Mouse (Mus musculus): ENCODE measurements around the gene Gdf15. TPM values are rescaled to one million over a fixed set of nuclear protein-coding genes. Genes with fewer than 3 reads are reported as not detected.

The Gdf15 gene
- total and polyA plus RNA-seq, 2 experiments from 2014 or later = 0.15 to 1.7 TPM

DNA sequence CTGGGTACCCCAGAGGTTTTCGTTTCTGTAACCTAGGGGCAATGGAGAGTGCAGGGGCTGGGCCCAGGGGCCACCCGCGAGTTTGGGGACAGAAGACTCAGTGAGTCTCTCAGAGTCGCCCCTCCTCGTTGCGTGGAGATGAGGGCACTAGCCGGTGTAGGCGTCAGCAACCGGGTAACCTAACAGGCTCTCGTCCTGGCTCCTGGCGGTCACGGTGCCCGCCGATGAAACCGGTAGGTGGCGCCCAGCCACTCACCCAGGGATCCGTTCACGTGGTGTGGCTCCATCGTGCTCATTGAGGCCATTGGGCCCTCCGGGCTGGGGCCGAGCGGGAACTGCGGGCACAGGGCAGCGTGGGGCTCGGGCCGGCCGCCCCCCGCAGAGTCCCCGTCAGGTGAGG lies 34.0 kb downstream of the Gdf15 start:
- Histone ChIP-seq H3K9me3 (replicated peaks; ENCODE audit: control insufficient read depth, low read length) (no peaks in the 10 kb centered on the region), H3K27ac (ENCODE audit: low read depth) (no peak overlapping the region; the same call in 1 of the 2 replicates), H3K4me1 (ENCODE audit: control insufficient read depth, insufficient read depth) (peaks cover 24% of the 10 kb centered on the region), H3K27me3 (ENCODE audit: control insufficient read depth, insufficient read depth, low read length) (no peaks in the 10 kb centered on the region), H3K9ac (replicated peaks; ENCODE audit: low read depth, low read length) (peak overlapping the region; percentile 50), H3K36me3 (replicated peaks; ENCODE audit: control insufficient read depth, insufficient read depth, low read length) (0 out of 2 replicates have a peak, but pooled peaks cover 5% of the 10 kb centered on the region), H3K4me2 (ENCODE audit: low read depth, low read length) (peak overlapping the region; percentile 79), H3K4me3 (ENCODE audit: low read depth, low read length) (peak overlapping the region; percentile 51)
- DNase-seq (ENCODE audit: low spot score) (peak; percentile 65), ATAC-seq (ENCODE audit: insufficient read depth, low read depth) (peak; percentile 34)
- no peak for TF ChIP-seq EP300 (IDR thresholded peaks at IDR 0.05; ENCODE audit: low read depth)
- peak; percentile 74 for TF ChIP-seq CTCF (IDR thresholded peaks at IDR 0.05; ENCODE audit: low read depth)
- WGBS = 10% methylated on average over 29 of the region's 29 CpGs

- DNase-seq (ENCODE audit: low spot score) = no peak
- Histone ChIP-seq H3K9ac (replicated peaks; ENCODE audit: low read depth, low read length) (peak overlapping the region; percentile 50), H3K27me3 (ENCODE audit: control insufficient read depth, insufficient read depth, low read length) (no peaks in the 10 kb centered on the region), H3K9me3 (replicated peaks; ENCODE audit: control insufficient read depth, low read length) (no peaks in the 10 kb centered on the region), H3K4me3 (ENCODE audit: low read depth, low read length) (peak overlapping the region; percentile 51), H3K4me1 (ENCODE audit: control insufficient read depth, insufficient read depth) (peaks cover 24% of the 10 kb centered on the region), H3K36me3 (replicated peaks; ENCODE audit: control insufficient read depth, insufficient read depth, low read length) (0 out of 2 replicates have a peak, but pooled peaks cover 2% of the 10 kb centered on the region), H3K4me2 (ENCODE audit: low read depth, low read length) (peak overlapping the region; percentile 79), H3K27ac (ENCODE audit: low read depth) (no peak overlapping the region; the same call in 1 of the 2 replicates)
- WGBS = 26% methylated on average over 62 of the region's 68 CpGs
- no peak for ATAC-seq (ENCODE audit: insufficient read depth, low read depth)
- TF ChIP-seq CTCF (IDR thresholded peaks at IDR 0.05; ENCODE audit: low read depth) (no peak), EP300 (IDR thresholded peaks at IDR 0.05; ENCODE audit: low read depth) (no peak)
Measured at GRCm38 (mm10) chr8:70597417-70598272, 34.6 kb downstream of the Gdf15 start.

DNA sequence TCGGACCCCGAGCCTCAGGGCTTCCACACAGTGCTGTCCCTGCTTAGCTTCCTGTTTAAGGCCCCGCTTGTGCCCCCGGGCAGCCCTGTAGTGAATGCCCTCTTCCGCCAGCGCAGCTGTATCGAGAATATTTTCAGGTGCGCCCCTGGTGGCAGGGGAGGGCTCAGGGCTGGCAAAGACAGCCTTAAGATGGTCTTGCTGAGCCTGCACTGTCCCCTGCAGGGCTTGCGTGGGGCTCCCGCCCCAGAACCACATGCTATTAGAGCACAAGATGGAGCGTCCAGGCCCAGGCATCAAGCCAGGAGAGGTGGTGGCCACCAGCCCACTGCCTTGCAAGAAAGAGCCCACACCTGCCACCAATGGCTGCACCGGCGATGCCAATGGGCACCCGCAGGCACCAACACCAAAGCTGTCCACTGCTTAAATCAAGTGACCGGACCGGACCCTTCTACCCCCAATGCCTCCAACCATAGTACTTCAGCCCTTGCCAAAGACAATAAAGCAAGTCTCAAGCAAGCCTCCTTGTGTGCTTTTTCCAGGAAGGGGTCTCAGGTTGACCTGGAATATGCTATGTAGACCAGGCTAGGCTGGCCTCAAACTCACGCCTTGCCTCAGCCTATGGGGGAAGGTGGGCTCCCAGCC lies 35.4 kb downstream of the Gdf15 start:
- no peak for DNase-seq (ENCODE audit: low spot score)
- Histone ChIP-seq H3K9me3 (replicated peaks; ENCODE audit: control insufficient read depth, low read length) (no peaks in the 10 kb centered on the region), H3K4me1 (ENCODE audit: control insufficient read depth, insufficient read depth) (peaks cover 24% of the 10 kb centered on the region), H3K27ac (ENCODE audit: low read depth) (no peak overlapping the region), H3K36me3 (replicated peaks; ENCODE audit: control insufficient read depth, insufficient read depth, low read length) (peaks cover 5% of the 10 kb centered on the region), H3K27me3 (ENCODE audit: control insufficient read depth, insufficient read depth, low read length) (no peaks in the 10 kb centered on the region), H3K4me3 (ENCODE audit: low read depth, low read length) (no peak overlapping the region), H3K4me2 (ENCODE audit: low read depth, low read length) (no peak overlapping the region; the same call in 1 of the 2 replicates), H3K9ac (replicated peaks; ENCODE audit: low read depth, low read length) (no peak overlapping the region)
- 91% methylated on average over 17 of the region's 17 CpGs for WGBS
- TF ChIP-seq CTCF (IDR thresholded peaks at IDR 0.05; ENCODE audit: low read depth) = peak; percentile 22; the same call in 1 of the 2 replicates
- TF ChIP-seq EP300 (IDR thresholded peaks at IDR 0.05; ENCODE audit: low read depth) = no peak
- no peak for ATAC-seq (ENCODE audit: insufficient read depth, low read depth)

DNA sequence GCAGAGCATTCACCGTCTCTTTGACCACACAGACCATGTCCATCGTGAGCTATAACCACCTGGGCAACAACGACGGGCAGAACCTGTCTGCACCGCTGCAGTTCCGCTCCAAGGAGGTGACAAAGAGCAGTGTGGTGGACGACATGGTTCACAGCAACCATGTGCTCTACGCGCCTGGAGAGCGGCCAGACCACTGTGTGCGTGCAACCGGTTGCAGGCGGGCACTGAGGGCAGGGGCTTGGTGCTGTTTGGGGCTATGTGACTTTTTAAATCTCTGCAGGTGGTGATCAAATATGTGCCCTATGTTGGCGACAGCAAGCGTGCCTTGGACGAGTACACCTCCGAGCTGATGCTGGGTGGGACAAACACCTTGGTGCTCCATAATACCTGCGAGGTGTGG lies 36.0 kb downstream of the Gdf15 start:
- Histone ChIP-seq H3K9ac (replicated peaks; ENCODE audit: low read depth, low read length) (no peak overlapping the region), H3K4me2 (ENCODE audit: low read depth, low read length) (no peak overlapping the region), H3K4me1 (ENCODE audit: control insufficient read depth, insufficient read depth) (peaks cover 21% of the 10 kb centered on the region), H3K9me3 (replicated peaks; ENCODE audit: control insufficient read depth, low read length) (no peaks in the 10 kb centered on the region), H3K36me3 (replicated peaks; ENCODE audit: control insufficient read depth, insufficient read depth, low read length) (peaks cover 12% of the 10 kb centered on the region), H3K4me3 (ENCODE audit: low read depth, low read length) (no peak overlapping the region), H3K27me3 (ENCODE audit: control insufficient read depth, insufficient read depth, low read length) (no peaks in the 10 kb centered on the region), H3K27ac (ENCODE audit: low read depth) (no peak overlapping the region)
- ATAC-seq (ENCODE audit: insufficient read depth, low read depth) (no peak), DNase-seq (ENCODE audit: low spot score) (no peak)
- 95% methylated on average over 18 of the region's 18 CpGs for whole genome bisulfite sequencing
- TF ChIP-seq EP300 (IDR thresholded peaks at IDR 0.05; ENCODE audit: low read depth) (no peak), CTCF (IDR thresholded peaks at IDR 0.05; ENCODE audit: low read depth) (no peak)

- peaks cover 17% of the 10 kb centered on the region for H3K4me1 ChIP-seq (ENCODE audit: control insufficient read depth, insufficient read depth)
- H3K9ac ChIP-seq (replicated peaks; ENCODE audit: low read depth, low read length) = no peak overlapping the region
- no peak overlapping the region for H3K4me3 ChIP-seq (ENCODE audit: low read depth, low read length)
- no peak for DNase-seq (ENCODE audit: low spot score)
- H3K36me3 ChIP-seq (replicated peaks; ENCODE audit: control insufficient read depth, insufficient read depth, low read length) = peaks cover 16% of the 10 kb centered on the region
- WGBS = 94% methylated on average over 12 of the region's 12 CpGs
- H3K4me2 ChIP-seq (ENCODE audit: low read depth, low read length) = no peak overlapping the region
- no peak for TF ChIP-seq EP300 (IDR thresholded peaks at IDR 0.05; ENCODE audit: low read depth)
- no peak for TF ChIP-seq CTCF (IDR thresholded peaks at IDR 0.05; ENCODE audit: low read depth)
- H3K9me3 ChIP-seq (replicated peaks; ENCODE audit: control insufficient read depth, low read length) = no peaks in the 10 kb centered on the region
- no peak for ATAC-seq (ENCODE audit: insufficient read depth, low read depth)
- no peak overlapping the region for H3K27ac ChIP-seq (ENCODE audit: low read depth)
- H3K27me3 ChIP-seq (ENCODE audit: control insufficient read depth, insufficient read depth, low read length) = no peaks in the 10 kb centered on the region
Measured at GRCm38 (mm10) chr8:70595811-70596210, 36.4 kb downstream of the Gdf15 start.
